Comparison of ENCODE assay signal across 24 mouse cellular contexts in the genomic region with DNA sequence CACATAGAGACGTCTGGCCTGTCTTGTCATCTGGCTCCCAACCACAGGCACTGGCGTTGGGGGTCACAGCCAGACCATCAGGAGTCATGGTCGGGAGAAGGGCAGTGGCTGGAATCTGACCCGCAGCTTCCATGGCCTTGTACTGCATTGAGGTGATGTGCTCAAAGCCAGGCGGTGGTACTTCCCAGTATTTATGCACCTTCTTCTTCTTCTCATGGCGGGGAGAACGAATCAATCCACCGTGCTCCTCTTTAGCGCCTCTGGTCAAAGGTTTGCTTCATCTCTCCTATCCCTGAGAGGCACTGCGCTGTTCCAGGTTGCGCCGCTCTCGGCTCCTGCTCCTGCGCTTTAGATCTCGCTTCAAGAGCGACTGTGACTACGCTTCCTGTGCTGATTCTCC.
"Had no signal": no experiment of that assay in that cellular context is flagged by ENCODE, and none has a peak within 500 bp of the region (broad histone marks: within the 10 kb centered on the region; RNA-seq: fewer than 3 reads in every experiment).

No protein-coding gene starts in this region.

- H3K36me3 ChIP-seq: heart, embryonic 13.5 days; heart, embryonic 15.5 days; hindbrain, embryonic 13.5 days; hindbrain, embryonic 15.5 days; limb, embryonic 10.5 days; limb, embryonic 12.5 days; liver, embryonic 13.5 days had no signal

- H3K9ac ChIP-seq: heart, embryonic 13.5 days; heart, embryonic 15.5 days; hindbrain, embryonic 13.5 days; hindbrain, embryonic 15.5 days; limb, embryonic 12.5 days; liver, embryonic 13.5 days had no signal

- H3K4me3 ChIP-seq: heart, embryonic 13.5 days; heart, embryonic 15.5 days; hindbrain, embryonic 13.5 days; hindbrain, embryonic 15.5 days; limb, embryonic 10.5 days; limb, embryonic 12.5 days; liver, embryonic 13.5 days had no signal

- H3K27ac ChIP-seq: heart, embryonic 13.5 days; heart, embryonic 15.5 days; hindbrain, embryonic 13.5 days; hindbrain, embryonic 15.5 days; hindbrain, postnatal 0 days; limb, embryonic 10.5 days; limb, embryonic 12.5 days; liver, embryonic 13.5 days had no signal

- H3K9me3 ChIP-seq: heart, embryonic 15.5 days; limb, embryonic 10.5 days; limb, embryonic 12.5 days had no signal

- H3K27me3 ChIP-seq: heart, embryonic 13.5 days; heart, embryonic 15.5 days; hindbrain, embryonic 13.5 days; hindbrain, embryonic 15.5 days; limb, embryonic 12.5 days; liver, embryonic 13.5 days had no signal

- H3K4me2 ChIP-seq: heart, embryonic 11.5 days; heart, embryonic 13.5 days; heart, embryonic 15.5 days; hindbrain, embryonic 13.5 days; hindbrain, embryonic 15.5 days; limb, embryonic 12.5 days; liver, embryonic 11.5 days; liver, embryonic 13.5 days had no signal

- DNase-seq: gastrocnemius, postnatal 14 days; gastrocnemius, postnatal 36 days; heart, adult 18-20 months; heart, postnatal 14 days; heart, postnatal 36 days; kidney, adult 11 months; kidney, adult 8-10 months; kidney, postnatal 10 days; kidney, postnatal 25 days; kidney, postnatal 4 days; layer of hippocampus, adult 9-11 months; layer of hippocampus, postnatal 36 days; liver; liver, embryonic 13.5 days had no signal

- H3K4me1 ChIP-seq: heart, embryonic 13.5 days; heart, embryonic 15.5 days; hindbrain, embryonic 13.5 days; hindbrain, embryonic 15.5 days; limb, embryonic 10.5 days; limb, embryonic 12.5 days; liver, embryonic 13.5 days had no signal

- ATAC-seq: hindbrain, postnatal 0 days; intestine, embryonic 16.5 days had no signal
